Mouse (Mus musculus): Measurements from ENCODE around the gene Cfap221. TPM values are rescaled to one million over a fixed set of nuclear protein-coding genes. Genes with fewer than 3 reads are reported as not detected.
A peak's percentile ranks its signal among the peaks of the same experiment; 100 is the strongest.

The Cfap221 gene
- polyA plus RNA-seq, 1 experiment = not detected

GRCm38 (mm10) chr1:119986555-119986954, 10.5 kb downstream of the Cfap221 start:
- H3K27me3 ChIP-seq (ENCODE audit: control insufficient read depth, insufficient read depth, low read length, poor library complexity, severe bottlenecking) = no peaks in the 10 kb centered on the region
- H3K9ac ChIP-seq (ENCODE audit: low read depth, poor library complexity, severe bottlenecking) = no peak overlapping the region
- H3K4me3 ChIP-seq (ENCODE audit: low read depth, low read length) = no peak overlapping the region
- H3K36me3 ChIP-seq (ENCODE audit: control insufficient read depth, insufficient read depth, low read length, poor library complexity, severe bottlenecking) = no peaks in the 10 kb centered on the region
- no peak overlapping the region for H3K27ac ChIP-seq (ENCODE audit: insufficient read depth, low read length)
- no peak for TF ChIP-seq EP300 (IDR thresholded peaks at IDR 0.05; ENCODE audit: insufficient read depth, low read depth, low read length)
- no peak for TF ChIP-seq POLR2A (IDR thresholded peaks at IDR 0.05; ENCODE audit: insufficient read depth, low read length)
- no peak for TF ChIP-seq CTCF (IDR thresholded peaks at IDR 0.05; ENCODE audit: low read depth, low read length)
- H3K9me3 ChIP-seq (replicated peaks; ENCODE audit: control insufficient read depth, insufficient read depth, low read length, poor library complexity, severe bottlenecking) = no peaks in the 10 kb centered on the region
- no peaks in the 10 kb centered on the region for H3K4me1 ChIP-seq (ENCODE audit: control insufficient read depth, insufficient read depth, low read length)

GRCm38 (mm10) chr1:119975141-119975540, 21.9 kb downstream of the Cfap221 start:
- Histone ChIP-seq H3K27ac (ENCODE audit: insufficient read depth, low read length) (no peak overlapping the region), H3K9me3 (replicated peaks; ENCODE audit: control insufficient read depth, insufficient read depth, low read length, poor library complexity, severe bottlenecking) (no peaks in the 10 kb centered on the region), H3K9ac (ENCODE audit: low read depth, poor library complexity, severe bottlenecking) (no peak overlapping the region), H3K4me1 (ENCODE audit: control insufficient read depth, insufficient read depth, low read length) (no peaks in the 10 kb centered on the region), H3K27me3 (ENCODE audit: control insufficient read depth, insufficient read depth, low read length, poor library complexity, severe bottlenecking) (no peaks in the 10 kb centered on the region), H3K4me3 (ENCODE audit: low read depth, low read length) (no peak overlapping the region), H3K36me3 (ENCODE audit: control insufficient read depth, insufficient read depth, low read length, poor library complexity, severe bottlenecking) (no peaks in the 10 kb centered on the region)
- no peak for TF ChIP-seq EP300 (IDR thresholded peaks at IDR 0.05; ENCODE audit: insufficient read depth, low read depth, low read length)
- TF ChIP-seq CTCF (IDR thresholded peaks at IDR 0.05; ENCODE audit: low read depth, low read length) = no peak
- TF ChIP-seq POLR2A (IDR thresholded peaks at IDR 0.05; ENCODE audit: insufficient read depth, low read length) = no peak

- H3K36me3 ChIP-seq (ENCODE audit: control insufficient read depth, insufficient read depth, low read length, poor library complexity, severe bottlenecking) = no peaks in the 10 kb centered on the region
- H3K27ac ChIP-seq (ENCODE audit: insufficient read depth, low read length) = no peak overlapping the region
- no peaks in the 10 kb centered on the region for H3K27me3 ChIP-seq (ENCODE audit: control insufficient read depth, insufficient read depth, low read length, poor library complexity, severe bottlenecking)
- H3K9me3 ChIP-seq (replicated peaks; ENCODE audit: control insufficient read depth, insufficient read depth, low read length, poor library complexity, severe bottlenecking) = no peaks in the 10 kb centered on the region
- TF ChIP-seq POLR2A (IDR thresholded peaks at IDR 0.05; ENCODE audit: insufficient read depth, low read length) (no peak), EP300 (IDR thresholded peaks at IDR 0.05; ENCODE audit: insufficient read depth, low read depth, low read length) (no peak), CTCF (IDR thresholded peaks at IDR 0.05; ENCODE audit: low read depth, low read length) (no peak)
- H3K4me3 ChIP-seq (ENCODE audit: low read depth, low read length) = no peak overlapping the region
- no peaks in the 10 kb centered on the region for H3K4me1 ChIP-seq (ENCODE audit: control insufficient read depth, insufficient read depth, low read length)
- no peak overlapping the region for H3K9ac ChIP-seq (ENCODE audit: low read depth, poor library complexity, severe bottlenecking)
These were observed 23.9 kb downstream of the Cfap221 start for GRCm38 (mm10) chr1:119973117-119973516.

GRCm38 (mm10) chr1:119965804-119966514, 31.1 kb downstream of the Cfap221 start:
- peak; percentile 40 for TF ChIP-seq CTCF (IDR thresholded peaks at IDR 0.05; ENCODE audit: low read depth, low read length)
- no peak for TF ChIP-seq EP300 (IDR thresholded peaks at IDR 0.05; ENCODE audit: insufficient read depth, low read depth, low read length)
- Histone ChIP-seq H3K36me3 (ENCODE audit: control insufficient read depth, insufficient read depth, low read length, poor library complexity, severe bottlenecking) (no peaks in the 10 kb centered on the region), H3K4me1 (ENCODE audit: control insufficient read depth, insufficient read depth, low read length) (no peaks in the 10 kb centered on the region), H3K4me3 (ENCODE audit: low read depth, low read length) (no peak overlapping the region), H3K9me3 (replicated peaks; ENCODE audit: control insufficient read depth, insufficient read depth, low read length, poor library complexity, severe bottlenecking) (no peaks in the 10 kb centered on the region), H3K9ac (ENCODE audit: low read depth, poor library complexity, severe bottlenecking) (no peak overlapping the region), H3K27ac (ENCODE audit: insufficient read depth, low read length) (no peak overlapping the region), H3K27me3 (ENCODE audit: control insufficient read depth, insufficient read depth, low read length, poor library complexity, severe bottlenecking) (no peaks in the 10 kb centered on the region)

- no peaks in the 10 kb centered on the region for H3K36me3 ChIP-seq (ENCODE audit: control insufficient read depth, insufficient read depth, low read length, poor library complexity, severe bottlenecking)
- H3K4me3 ChIP-seq (ENCODE audit: low read depth, low read length) = no peak overlapping the region
These were observed 37.1 kb downstream of the Cfap221 start for GRCm38 (mm10) chr1:119959920-119960319.

GRCm38 (mm10) chr1:119959464-119959863, 37.6 kb downstream of the Cfap221 start:
- Histone ChIP-seq H3K4me1 (ENCODE audit: control insufficient read depth, insufficient read depth, low read length) (no peaks in the 10 kb centered on the region), H3K9ac (ENCODE audit: low read depth, poor library complexity, severe bottlenecking) (no peak overlapping the region), H3K36me3 (ENCODE audit: control insufficient read depth, insufficient read depth, low read length, poor library complexity, severe bottlenecking) (no peaks in the 10 kb centered on the region), H3K4me3 (ENCODE audit: low read depth, low read length) (no peak overlapping the region), H3K27ac (ENCODE audit: insufficient read depth, low read length) (no peak overlapping the region), H3K27me3 (ENCODE audit: control insufficient read depth, insufficient read depth, low read length, poor library complexity, severe bottlenecking) (no peaks in the 10 kb centered on the region), H3K9me3 (replicated peaks; ENCODE audit: control insufficient read depth, insufficient read depth, low read length, poor library complexity, severe bottlenecking) (no peaks in the 10 kb centered on the region)
- no peak for TF ChIP-seq POLR2A (IDR thresholded peaks at IDR 0.05; ENCODE audit: insufficient read depth, low read length)
- TF ChIP-seq CTCF (IDR thresholded peaks at IDR 0.05; ENCODE audit: low read depth, low read length) = no peak
- TF ChIP-seq EP300 (IDR thresholded peaks at IDR 0.05; ENCODE audit: insufficient read depth, low read depth, low read length) = no peak

More at GRCm38 (mm10) chr1:119959920-119960319, 37.1 kb downstream of the Cfap221 start:
- no peak for TF ChIP-seq EP300 (IDR thresholded peaks at IDR 0.05; ENCODE audit: insufficient read depth, low read depth, low read length)
- no peak for TF ChIP-seq POLR2A (IDR thresholded peaks at IDR 0.05; ENCODE audit: insufficient read depth, low read length)
- no peak for TF ChIP-seq CTCF (IDR thresholded peaks at IDR 0.05; ENCODE audit: low read depth, low read length)
- no peaks in the 10 kb centered on the region for H3K4me1 ChIP-seq (ENCODE audit: control insufficient read depth, insufficient read depth, low read length)
- H3K27ac ChIP-seq (ENCODE audit: insufficient read depth, low read length) = no peak overlapping the region
- no peaks in the 10 kb centered on the region for H3K27me3 ChIP-seq (ENCODE audit: control insufficient read depth, insufficient read depth, low read length, poor library complexity, severe bottlenecking)
- no peaks in the 10 kb centered on the region for H3K9me3 ChIP-seq (replicated peaks; ENCODE audit: control insufficient read depth, insufficient read depth, low read length, poor library complexity, severe bottlenecking)
- no peak overlapping the region for H3K9ac ChIP-seq (ENCODE audit: low read depth, poor library complexity, severe bottlenecking)
